Mouse (Mus musculus) cerebellum, adult 2 months (tissue): ENCODE measurements around the gene Inpp5d. TPM values are rescaled to one million over a fixed set of nuclear protein-coding genes. Genes with fewer than 3 reads are reported as not detected.

Experiments
- DNase-seq, 2 experiments: peaks; one replicate each; pipeline ENCODE4 v3.0.0; 2021
- H3K27ac ChIP-seq: fragments of 200-500 bp; 2 replicates; pipeline ENCODE4 v1.5.1; 2012; ENCODE audit warnings: low read length, control low read depth, inconsistent platforms; ENCODE audit not compliant: insufficient read depth
- H3K27me3 ChIP-seq: fragments of 200-500 bp; 2 replicates; pipeline ENCODE4 v1.6.1; 2012; ENCODE audit warnings: inconsistent platforms, mild to moderate bottlenecking, low read length, moderate library complexity; ENCODE audit not compliant: control insufficient read depth, insufficient read depth
- H3K4me1 ChIP-seq: fragments of 200-500 bp; 2 replicates; pipeline ENCODE4 v1.6.1; 2011; ENCODE audit warnings: low read length; ENCODE audit not compliant: control insufficient read depth, insufficient read depth
- H3K4me3 ChIP-seq: fragments of 200-500 bp; replicated peaks from 2 replicates; pipeline ENCODE3; 2011; ENCODE audit warnings: mild to moderate bottlenecking, low read depth, low read length, control low read depth; ENCODE audit not compliant: insufficient read depth
- CTCF ChIP-seq: fragments of 200-500 bp; IDR thresholded peaks from 2 replicates; pipeline ENCODE4 v1.5.1; 2011; ENCODE audit warnings: low read depth, mild to moderate bottlenecking, control low read depth, low read length, moderate library complexity, borderline replicate concordance; ENCODE audit not compliant: insufficient read depth
- POLR2A ChIP-seq: fragments of 200-500 bp; IDR thresholded peaks from 2 replicates; pipeline ENCODE4 v1.6.1; 2011; ENCODE audit warnings: low read length, control low read depth, borderline replicate concordance; ENCODE audit not compliant: insufficient read depth
- WGBS: fragments of 180-500 bp; shearing (Covaris S2); methylation state at CpG from one replicate; pipeline ENCODE4 v1.1.7; 2018; 5-methylcytosine and 5-hydroxymethylcytosine counted together
- polyA plus RNA-seq: library from polyadenylated mRNA; depleted of rRNA; stranded (reverse); fragments of >200 nt; gene quantifications from 2 replicates; pipeline ENCODE4 v1.2.3, GENCODE M21; 2012

Gene Inpp5d
- polyA plus RNA-seq, 1 experiment = 4.7 TPM

GRCm38 (mm10) chr1:87698010-87698409 lies 77.9 kb downstream of the Inpp5d start:
- Histone ChIP-seq H3K4me1 (no peaks in the 10 kb centered on the region; the same call in 1 of the 2 replicates), H3K27ac (no peak overlapping the region), H3K27me3 (no peaks in the 10 kb centered on the region; the same call in 1 of the 2 replicates), H3K4me3 (no peak overlapping the region)
- no peak for DNase-seq
- WGBS = 44% methylated on average over 6 of the region's 6 CpGs
- TF ChIP-seq POLR2A = no peak
- no peak for TF ChIP-seq CTCF

- Histone ChIP-seq H3K27ac (no peak overlapping the region), H3K27me3 (no peaks in the 10 kb centered on the region; the same call in 1 of the 2 replicates), H3K4me3 (no peak overlapping the region), H3K4me1 (no peaks in the 10 kb centered on the region; the same call in 1 of the 2 replicates)
- DNase-seq = no peak
- 80% methylated on average over 5 of the region's 5 CpGs for WGBS
- TF ChIP-seq CTCF (no peak), POLR2A (no peak)
Measured at GRCm38 (mm10) chr1:87699890-87700448, 79.9 kb downstream of the Inpp5d start.

GRCm38 (mm10) chr1:87704230-87704629 lies 84.1 kb downstream of the Inpp5d start:
- WGBS = 81% methylated on average over 2 of the region's 2 CpGs
- no peak for DNase-seq
- no peak for TF ChIP-seq CTCF
- TF ChIP-seq POLR2A = no peak
- Histone ChIP-seq H3K4me1 (no peaks in the 10 kb centered on the region), H3K27ac (no peak overlapping the region), H3K27me3 (no peaks in the 10 kb centered on the region), H3K4me3 (no peak overlapping the region)

GRCm38 (mm10) chr1:87706361-87706760 lies 86.2 kb downstream of the Inpp5d start:
- no peak overlapping the region for H3K4me3 ChIP-seq
- H3K27ac ChIP-seq = no peak overlapping the region
- H3K4me1 ChIP-seq = no peaks in the 10 kb centered on the region
- H3K27me3 ChIP-seq = no peaks in the 10 kb centered on the region
- WGBS = 89% methylated on average over 3 of the region's 3 CpGs
- no peak for DNase-seq
- TF ChIP-seq CTCF (no peak), POLR2A (no peak)

- WGBS = 28% methylated on average over 6 of the region's 6 CpGs
- Histone ChIP-seq H3K27me3 (no peaks in the 10 kb centered on the region), H3K4me1 (no peaks in the 10 kb centered on the region), H3K27ac (no peak overlapping the region), H3K4me3 (no peak overlapping the region)
- TF ChIP-seq POLR2A (no peak), CTCF (no peak)
- DNase-seq = no peak
Measured at GRCm38 (mm10) chr1:87709020-87709419, 88.9 kb downstream of the Inpp5d start.

- DNase-seq = no peak
- Histone ChIP-seq H3K4me3 (no peak overlapping the region), H3K27ac (no peak overlapping the region), H3K4me1 (no peaks in the 10 kb centered on the region), H3K27me3 (no peaks in the 10 kb centered on the region)
- 79% methylated on average over 7 of the region's 7 CpGs for WGBS
- TF ChIP-seq POLR2A (no peak), CTCF (no peak)
Measured at GRCm38 (mm10) chr1:87709661-87710270, 89.7 kb downstream of the Inpp5d start.

- H3K4me3 ChIP-seq = no peak overlapping the region
- H3K27ac ChIP-seq = no peak overlapping the region
- no peaks in the 10 kb centered on the region for H3K4me1 ChIP-seq
- H3K27me3 ChIP-seq = no peaks in the 10 kb centered on the region
- DNase-seq = no peak
- TF ChIP-seq CTCF = no peak
- no peak for TF ChIP-seq POLR2A
- 88% methylated on average over 10 of the region's 10 CpGs for WGBS
Measured at GRCm38 (mm10) chr1:87711938-87712613, 92.0 kb downstream of the Inpp5d start.

GRCm38 (mm10) chr1:87712614-87712971 lies 92.5 kb downstream of the Inpp5d start:
- no peaks in the 10 kb centered on the region for H3K27me3 ChIP-seq
- H3K27ac ChIP-seq = no peak overlapping the region
- H3K4me3 ChIP-seq = no peak overlapping the region
- no peak for DNase-seq
- 92% methylated on average over 1 of the region's 1 CpGs for WGBS
- H3K4me1 ChIP-seq = no peaks in the 10 kb centered on the region
- TF ChIP-seq CTCF (no peak), POLR2A (no peak)
